Mouse (Mus musculus) kidney, adult 18-20 months (tissue): ENCODE results near the gene Snx1.

Experiments
- DNase-seq: peaks from one replicate; pipeline ENCODE4 v3.0.0; 2021

Snx1 gene

DNA sequence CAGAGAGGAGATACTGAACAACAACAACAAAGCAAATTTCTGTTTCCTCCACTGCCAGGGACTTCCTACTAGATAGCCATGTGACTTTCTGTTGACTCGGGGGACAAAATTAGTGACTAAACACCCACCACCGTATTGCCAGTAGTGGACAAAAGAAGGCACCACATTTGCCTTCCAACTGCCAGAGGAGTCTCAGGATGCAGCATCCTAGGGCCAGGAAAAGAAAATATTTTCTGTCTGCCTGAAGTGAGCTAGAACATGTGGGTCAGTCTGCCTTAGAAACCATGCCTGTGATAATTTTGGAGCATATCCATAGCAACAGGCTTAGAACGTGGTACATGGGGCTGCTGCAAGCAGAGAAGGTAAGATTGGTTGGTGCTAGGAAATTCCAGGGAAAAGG lies 85.6 kb downstream of the Snx1 start:
- DNase-seq = no peak

DNA sequence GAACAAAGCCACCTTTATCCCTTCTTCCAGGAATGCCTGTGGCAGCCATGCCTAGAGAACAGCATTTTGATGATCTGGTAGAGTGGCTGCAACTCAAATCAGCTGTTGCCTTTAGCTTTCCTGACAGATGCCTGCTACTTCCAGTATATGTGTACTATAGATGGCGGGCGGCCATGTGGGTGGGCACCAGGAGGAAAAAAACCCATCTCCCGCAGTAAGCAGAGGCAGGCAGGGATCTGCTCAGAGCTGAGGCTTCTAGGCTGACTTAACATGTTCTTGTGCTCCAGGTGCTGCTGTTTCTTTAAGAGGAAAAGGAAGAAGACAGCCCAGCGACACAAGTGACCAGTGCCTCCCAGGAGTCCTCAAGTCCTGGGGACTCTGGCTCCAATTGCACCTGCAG lies 87.1 kb downstream of the Snx1 start:
- DNase-seq = no peak

DNA sequence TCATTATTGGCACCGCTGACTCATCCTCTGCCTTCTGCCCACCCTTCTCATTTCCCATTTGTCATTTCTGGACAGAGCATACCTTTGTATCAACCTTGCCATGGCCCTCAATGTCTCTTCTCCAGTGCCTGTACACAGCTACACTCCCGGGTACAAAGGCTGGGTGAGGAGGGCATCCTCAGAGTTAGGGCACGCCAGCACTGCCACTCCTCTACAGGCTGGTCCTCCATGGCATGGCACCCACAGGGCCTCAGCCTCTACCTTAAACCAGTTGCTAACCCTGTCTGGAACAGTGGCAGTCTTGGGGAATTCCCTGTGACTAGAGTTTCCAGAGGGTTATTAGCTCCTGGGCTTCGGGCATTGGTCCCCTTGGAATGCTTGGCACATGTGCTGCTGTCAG lies 87.8 kb downstream of the Snx1 start:
- DNase-seq = no peak
